ENCODE assay signal across 1 mouse cellular context in genomic region chr11:88998406-88998805, GRCm38 (mm10).
TF ChIP-seq lines count a peak whose summit lies in the region.

No protein-coding gene starts in this region.

TF ChIP-seq in MEL, 35 proteins besides CTCF, POLR2A, EP300 and RAD21 (continued from another document):
- TF ChIP-seq NRF1 (IDR thresholded peaks at IDR 0.05; ENCODE audit: insufficient read depth, low read depth, low read length, poor library complexity, severe bottlenecking) (no peak), ZC3H11A (IDR thresholded peaks at IDR 0.05; ENCODE audit: low read depth, low read length) (no peak), ZKSCAN1 (IDR thresholded peaks at IDR 0.05; ENCODE audit: low read depth, low read length) (0 out of 2 replicates have a peak, but pooled peaks have one; percentile 23), SIN3A (IDR thresholded peaks at IDR 0.05; ENCODE audit: low read length) (peak; percentile 43; the same call in 1 of the 2 replicates), NELFE (IDR thresholded peaks at IDR 0.05; ENCODE audit: low read depth, low read length) (no peak), TAL1 (IDR thresholded peaks at IDR 0.05; ENCODE audit: low read length) (no peak), CHD1 (IDR thresholded peaks at IDR 0.05; ENCODE audit: low read depth, low read length) (peak; percentile 72; the same call in 1 of the 2 replicates), RCOR1 (IDR thresholded peaks at IDR 0.05; ENCODE audit: low read depth, low read length) (no peak)
TF ChIP-seq in MEL: peak in this region for 5.
